Mouse (Mus musculus) testis, adult 2 months (tissue): ENCODE measurements around the gene Pigk. TPM values are rescaled to one million over a fixed set of nuclear protein-coding genes. Genes with fewer than 3 reads are reported as not detected.

Experiments
- H3K27ac ChIP-seq: fragments of 200-500 bp; 2 replicates; pipeline ENCODE4 v1.5.1; 2012; ENCODE audit warnings: low read depth, low read length; ENCODE audit not compliant: control insufficient read depth, insufficient read depth
- H3K27me3 ChIP-seq: fragments of 200-500 bp; 2 replicates; pipeline ENCODE4 v1.6.1; 2012; ENCODE audit warnings: mild to moderate bottlenecking, low read length, moderate library complexity; ENCODE audit not compliant: control insufficient read depth, insufficient read depth
- H3K36me3 ChIP-seq: fragments of 200-500 bp; 2 replicates; pipeline ENCODE4 v1.6.1; 2012; ENCODE audit warnings: mild to moderate bottlenecking, low read length; ENCODE audit not compliant: control insufficient read depth, insufficient read depth
- H3K4me1 ChIP-seq: fragments of 200-500 bp; 2 replicates; pipeline ENCODE4 v1.6.1; 2012; ENCODE audit warnings: low read length; ENCODE audit not compliant: control insufficient read depth, insufficient read depth
- H3K4me3 ChIP-seq: fragments of 200-500 bp; 2 replicates; pipeline ENCODE4 v1.5.1; 2012; ENCODE audit warnings: low read depth, mild to moderate bottlenecking, low read length, moderate library complexity, mixed read lengths; ENCODE audit not compliant: control insufficient read depth
- CTCF ChIP-seq: fragments of 200-500 bp; IDR thresholded peaks from 2 replicates; pipeline ENCODE4 v1.5.1; 2012; ENCODE audit warnings: low read depth, mild to moderate bottlenecking, inconsistent platforms, low read length, moderate library complexity; ENCODE audit not compliant: control insufficient read depth, insufficient read depth, insufficient replicate concordance
- POLR2A ChIP-seq: fragments of 200-500 bp; IDR thresholded peaks from 2 replicates; pipeline ENCODE4 v1.6.1; 2012; ENCODE audit warnings: low read depth, mild to moderate bottlenecking, inconsistent platforms, low read length, moderate library complexity; ENCODE audit not compliant: control insufficient read depth
- polyA plus RNA-seq: library from polyadenylated mRNA; depleted of rRNA; stranded (reverse); fragments of >200 nt; gene quantifications from 2 replicates; pipeline ENCODE4 v1.2.3, GENCODE M21; 2012

Pigk gene
- polyA plus RNA-seq, 1 experiment = 34.6 TPM

DNA sequence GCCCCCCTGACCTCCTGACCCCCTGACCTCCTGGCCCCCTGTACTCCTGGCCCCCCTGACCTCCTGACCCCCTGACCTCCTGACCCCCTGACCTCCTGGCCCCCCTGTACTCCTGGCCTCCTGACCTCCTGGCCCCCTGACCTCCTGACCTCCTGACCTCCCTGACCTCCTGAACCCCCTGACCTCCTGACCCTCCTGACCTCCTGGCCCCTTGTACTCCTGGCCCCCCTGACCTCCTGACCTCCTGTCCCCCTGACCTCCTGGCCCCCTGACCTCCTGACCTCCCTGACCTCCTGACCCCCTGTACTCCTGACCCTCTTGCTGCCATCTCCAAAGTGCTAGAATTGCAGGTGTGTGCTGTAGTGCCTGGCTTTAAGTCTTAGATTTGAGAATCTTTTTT lies 19.6 kb downstream of the Pigk start:
- H3K4me3 ChIP-seq = no peak overlapping the region
- TF ChIP-seq POLR2A (no peak), CTCF (no peak)
- no peaks in the 10 kb centered on the region for H3K36me3 ChIP-seq
- no peak overlapping the region for H3K27ac ChIP-seq
- H3K27me3 ChIP-seq = no peaks in the 10 kb centered on the region
- H3K4me1 ChIP-seq = peaks cover 2% of the 10 kb centered on the region; the same call in 1 of the 2 replicates

DNA sequence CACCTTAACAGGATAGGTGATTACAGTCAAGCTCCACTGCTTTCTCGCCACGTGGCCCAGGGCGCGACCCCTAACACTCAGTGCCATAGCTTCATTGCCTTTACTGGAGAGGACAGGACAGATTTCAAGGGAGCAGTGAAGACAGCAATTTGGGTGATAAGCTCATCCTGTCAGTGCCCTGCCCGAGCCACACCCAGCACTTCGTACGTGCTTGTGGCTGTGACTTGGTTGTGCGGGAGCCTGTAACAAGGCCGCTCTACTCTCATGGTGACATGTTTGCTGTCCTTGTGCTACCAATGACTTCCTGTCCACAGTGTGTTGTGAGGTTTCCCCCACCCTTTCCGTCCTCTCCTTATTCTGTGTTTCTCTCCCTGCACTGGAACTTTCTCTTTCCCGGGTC lies 20.2 kb downstream of the Pigk start:
- Histone ChIP-seq H3K36me3 (no peaks in the 10 kb centered on the region), H3K4me1 (peaks cover 2% of the 10 kb centered on the region; the same call in 1 of the 2 replicates), H3K4me3 (no peak overlapping the region), H3K27me3 (no peaks in the 10 kb centered on the region), H3K27ac (no peak overlapping the region)
- TF ChIP-seq POLR2A = no peak
- TF ChIP-seq CTCF = no peak

DNA sequence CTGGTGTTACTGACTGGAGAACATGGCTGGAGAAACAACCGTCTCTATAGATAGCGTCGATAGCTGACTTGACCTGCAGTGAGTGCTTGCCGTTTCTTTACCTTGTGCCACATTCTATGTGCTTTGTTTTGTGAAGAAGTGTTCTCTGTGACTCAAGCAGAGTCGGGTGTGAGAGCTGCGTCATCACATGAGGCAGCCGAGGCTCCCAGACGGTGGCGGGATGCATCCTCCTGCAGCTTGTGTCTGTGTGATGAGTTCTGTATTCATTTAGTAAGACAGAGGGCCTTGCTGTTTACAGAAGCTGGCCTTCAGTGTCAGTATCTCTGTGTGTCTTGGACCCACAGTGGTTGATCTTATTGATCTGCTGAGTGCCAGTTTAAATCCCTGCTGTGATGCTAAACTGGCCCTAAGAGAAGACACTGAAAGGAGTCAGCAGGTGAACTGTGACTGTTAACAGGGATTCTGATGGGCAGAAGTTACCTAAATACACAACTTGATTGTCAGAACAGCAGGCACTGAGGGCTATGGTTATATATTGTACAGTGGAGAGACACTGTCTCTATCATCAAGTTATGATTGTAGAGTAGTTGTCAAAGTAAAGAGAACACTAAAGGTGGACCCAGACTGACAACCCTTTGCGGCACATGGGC lies 21.8 kb downstream of the Pigk start:
- TF ChIP-seq CTCF (no peak), POLR2A (no peak)
- Histone ChIP-seq H3K4me1 (peaks cover 2% of the 10 kb centered on the region; the same call in 1 of the 2 replicates), H3K27me3 (no peaks in the 10 kb centered on the region), H3K4me3 (no peak overlapping the region), H3K27ac (no peak overlapping the region), H3K36me3 (no peaks in the 10 kb centered on the region)

DNA sequence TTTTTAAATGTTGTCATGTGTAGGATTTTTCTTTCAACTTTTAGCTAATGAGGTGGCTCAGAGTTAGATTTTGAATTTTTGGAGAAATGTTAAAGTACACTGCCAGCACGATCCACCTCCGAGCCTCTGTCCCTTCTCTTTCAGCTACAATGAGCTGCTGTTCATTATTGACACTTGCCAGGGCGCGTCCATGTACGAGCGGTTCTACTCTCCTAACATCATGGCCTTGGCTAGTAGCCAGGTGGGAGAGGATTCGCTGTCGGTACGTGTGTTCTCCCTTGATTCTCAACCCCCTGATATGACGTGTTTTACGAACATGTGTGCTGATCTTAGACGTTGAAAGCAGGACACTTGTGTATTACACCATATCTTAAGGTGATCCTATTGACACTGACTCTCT lies 30.4 kb downstream of the Pigk start:
- H3K36me3 ChIP-seq = no peaks in the 10 kb centered on the region
- H3K27ac ChIP-seq = no peak overlapping the region
- no peaks in the 10 kb centered on the region for H3K4me1 ChIP-seq
- H3K27me3 ChIP-seq = no peaks in the 10 kb centered on the region
- no peak overlapping the region for H3K4me3 ChIP-seq
- TF ChIP-seq CTCF = no peak

DNA sequence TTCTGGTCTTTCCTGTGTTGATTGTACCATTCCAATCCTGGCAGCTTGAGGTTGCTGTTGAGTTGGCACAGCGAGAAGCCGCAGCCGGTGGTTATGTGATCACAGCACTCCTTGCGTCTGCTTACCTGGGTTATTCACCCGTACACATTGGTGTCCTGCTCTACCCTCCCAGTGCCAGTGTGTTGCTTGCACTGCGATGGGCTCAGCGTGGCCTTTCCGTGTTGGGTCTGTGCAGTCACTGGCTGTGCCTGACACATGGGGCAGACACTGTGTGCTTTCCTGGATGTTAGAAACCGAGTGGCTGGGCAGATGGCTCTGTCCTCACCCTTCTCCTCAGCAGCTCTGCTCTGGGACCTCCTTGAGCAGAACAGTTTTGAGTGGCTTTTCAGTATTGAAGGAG lies 31.7 kb downstream of the Pigk start:
- Histone ChIP-seq H3K36me3 (no peaks in the 10 kb centered on the region), H3K27ac (no peak overlapping the region), H3K4me1 (no peaks in the 10 kb centered on the region), H3K27me3 (no peaks in the 10 kb centered on the region), H3K4me3 (no peak overlapping the region)
- TF ChIP-seq CTCF (no peak), POLR2A (no peak)

DNA sequence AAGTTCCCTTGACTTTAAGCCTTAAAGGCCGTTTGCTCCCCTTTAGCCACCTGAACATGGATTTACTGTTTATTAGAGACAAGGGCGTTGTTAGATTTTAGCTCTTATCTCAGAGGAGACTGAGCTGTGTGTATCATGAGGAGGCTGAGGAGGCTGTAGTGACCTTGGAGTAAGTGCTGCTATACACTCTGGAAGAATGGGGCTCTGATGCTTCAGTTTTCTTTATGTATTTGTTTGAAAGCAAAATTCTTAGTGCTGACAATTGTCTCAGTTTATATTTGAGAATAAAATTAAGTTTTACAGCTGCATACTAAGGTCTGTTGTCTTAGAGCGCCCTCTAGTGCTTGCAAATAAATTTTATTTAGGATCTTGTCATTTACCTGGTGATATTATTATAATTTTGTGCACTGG lies 35.6 kb downstream of the Pigk start:
- Histone ChIP-seq H3K4me3 (no peak overlapping the region), H3K4me1 (no peaks in the 10 kb centered on the region), H3K27ac (no peak overlapping the region), H3K27me3 (no peaks in the 10 kb centered on the region), H3K36me3 (no peaks in the 10 kb centered on the region)
- TF ChIP-seq POLR2A = no peak
- TF ChIP-seq CTCF = no peak

DNA sequence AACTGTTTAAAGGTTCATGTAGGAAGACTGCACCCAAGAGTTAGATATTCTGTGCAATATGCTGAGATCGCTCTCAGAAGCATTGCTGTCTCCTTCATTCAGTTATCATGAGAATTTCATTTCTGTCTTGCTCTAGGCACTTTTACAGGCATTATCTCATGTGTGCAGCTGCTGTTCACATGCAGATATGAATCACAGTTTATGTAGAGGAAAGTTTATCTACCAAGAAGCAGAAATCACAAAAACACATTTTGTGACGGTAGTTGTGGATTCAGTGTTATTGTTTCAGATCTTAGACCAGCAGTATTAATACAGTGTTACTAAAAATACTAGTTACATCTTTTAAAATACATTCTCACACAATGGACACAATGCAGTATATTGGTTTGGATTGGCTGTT lies 36.0 kb downstream of the Pigk start:
- H3K4me1 ChIP-seq = no peaks in the 10 kb centered on the region
- H3K4me3 ChIP-seq = no peak overlapping the region
- TF ChIP-seq CTCF = no peak
- no peak for TF ChIP-seq POLR2A
- H3K27me3 ChIP-seq = no peaks in the 10 kb centered on the region
- H3K36me3 ChIP-seq = no peaks in the 10 kb centered on the region
- H3K27ac ChIP-seq = no peak overlapping the region

DNA sequence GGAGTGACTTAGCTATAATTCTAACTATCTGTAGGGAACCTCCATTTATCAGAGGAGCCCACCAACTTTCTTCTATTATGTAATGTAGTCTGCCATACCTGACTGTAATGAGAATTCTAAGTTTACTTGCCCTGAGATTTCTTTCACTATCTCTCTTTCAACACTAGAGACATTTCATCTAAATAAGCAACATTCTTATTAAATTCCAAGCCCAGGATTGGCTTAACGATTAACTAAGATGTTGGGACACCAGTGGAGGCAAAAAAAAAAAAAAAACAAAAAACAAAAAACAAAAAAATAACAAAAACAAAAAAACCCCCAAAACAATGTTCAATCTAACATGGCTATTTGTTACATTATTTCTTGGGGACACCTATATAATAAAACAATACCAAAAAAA lies 39.0 kb downstream of the Pigk start:
- no peak overlapping the region for H3K4me3 ChIP-seq
- H3K36me3 ChIP-seq = no peaks in the 10 kb centered on the region
- H3K4me1 ChIP-seq = no peaks in the 10 kb centered on the region
- no peaks in the 10 kb centered on the region for H3K27me3 ChIP-seq
- H3K27ac ChIP-seq = no peak overlapping the region
- no peak for TF ChIP-seq CTCF
- no peak for TF ChIP-seq POLR2A
